Mouse (Mus musculus): ENCODE measurements around the gene Sall2. TPM values are rescaled to one million over a fixed set of nuclear protein-coding genes. Genes with fewer than 3 reads are reported as not detected.
"Not testable (repeated sequence)": the region's sequence is repeated elsewhere in the genome, so short reads cannot be mapped to it uniquely, and the experiment has no call there.

Sall2 gene
- polyA plus RNA-seq, 1 experiment: 23.3 TPM

- Histone ChIP-seq H3K4me1 (replicated peaks; ENCODE audit: control insufficient read depth, insufficient read depth, low read length) (no peaks in the 10 kb centered on the region), H3K4me3 (ENCODE audit: control insufficient read depth, insufficient read depth, low read length) (peak within 1 kb of the TSS; percentile 86), H3K36me3 (ENCODE audit: control insufficient read depth, insufficient read depth, low read length) (peaks cover 6% of the 10 kb centered on the region), H3K27me3 (ENCODE audit: control insufficient read depth, insufficient read depth, low read length) (no peaks in the 10 kb centered on the region), H3K27ac (ENCODE audit: control insufficient read depth, insufficient read depth, low read length) (peak within 1 kb of the TSS; percentile 59)
- under 1% methylated on average over 46 of the region's 46 CpGs for WGBS
- peak; percentile 88 for DNase-seq
- TF ChIP-seq CTCF (IDR thresholded peaks at IDR 0.05; ENCODE audit: borderline replicate concordance, control insufficient read depth, extremely low read depth, insufficient read depth, low read length, poor library complexity) (peak; percentile 15; the same call in 1 of the 2 replicates), POLR2A (IDR thresholded peaks at IDR 0.05; ENCODE audit: control insufficient read depth, extremely low read depth, insufficient read depth, low read length, poor library complexity) (no peak)
Observed at GRCm38 (mm10) chr14:52304644-52305271, 23.8 kb downstream of the Sall2 start, which contains the start of gene Mettl3. Mettl3 (minus strand) TSS chr14:52305128.

DNA sequence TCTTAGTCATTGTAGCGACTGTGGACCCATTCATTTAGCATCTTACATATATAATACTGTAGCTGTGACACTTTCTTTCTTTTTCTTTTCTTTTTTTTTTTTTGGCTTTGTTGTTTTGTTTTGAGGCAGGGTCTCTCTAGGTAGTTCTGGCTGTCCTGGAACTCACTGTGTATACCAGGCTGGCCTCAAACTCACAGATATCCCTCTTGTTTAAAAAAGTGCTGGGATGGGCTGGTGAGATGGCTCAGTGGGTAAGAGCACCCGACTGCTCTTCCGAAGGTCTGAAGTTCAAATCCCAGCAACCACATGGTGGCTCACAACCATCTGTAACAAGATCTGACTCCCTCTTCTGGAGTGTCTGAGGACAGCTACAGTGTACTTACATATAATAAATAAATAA lies 25.0 kb downstream of the Sall2 start:
- peaks cover 17% of the 10 kb centered on the region for H3K36me3 ChIP-seq (ENCODE audit: control insufficient read depth, insufficient read depth, low read length)
- H3K27ac ChIP-seq (ENCODE audit: control insufficient read depth, insufficient read depth, low read length); H3K4me1 ChIP-seq (replicated peaks; ENCODE audit: control insufficient read depth, insufficient read depth, low read length); H3K27me3 ChIP-seq (ENCODE audit: control insufficient read depth, insufficient read depth, low read length); DNase-seq; H3K4me3 ChIP-seq (ENCODE audit: control insufficient read depth, insufficient read depth, low read length): not testable (repeated sequence)
- WGBS: 95% methylated on average over 3 of the region's 3 CpGs

DNA sequence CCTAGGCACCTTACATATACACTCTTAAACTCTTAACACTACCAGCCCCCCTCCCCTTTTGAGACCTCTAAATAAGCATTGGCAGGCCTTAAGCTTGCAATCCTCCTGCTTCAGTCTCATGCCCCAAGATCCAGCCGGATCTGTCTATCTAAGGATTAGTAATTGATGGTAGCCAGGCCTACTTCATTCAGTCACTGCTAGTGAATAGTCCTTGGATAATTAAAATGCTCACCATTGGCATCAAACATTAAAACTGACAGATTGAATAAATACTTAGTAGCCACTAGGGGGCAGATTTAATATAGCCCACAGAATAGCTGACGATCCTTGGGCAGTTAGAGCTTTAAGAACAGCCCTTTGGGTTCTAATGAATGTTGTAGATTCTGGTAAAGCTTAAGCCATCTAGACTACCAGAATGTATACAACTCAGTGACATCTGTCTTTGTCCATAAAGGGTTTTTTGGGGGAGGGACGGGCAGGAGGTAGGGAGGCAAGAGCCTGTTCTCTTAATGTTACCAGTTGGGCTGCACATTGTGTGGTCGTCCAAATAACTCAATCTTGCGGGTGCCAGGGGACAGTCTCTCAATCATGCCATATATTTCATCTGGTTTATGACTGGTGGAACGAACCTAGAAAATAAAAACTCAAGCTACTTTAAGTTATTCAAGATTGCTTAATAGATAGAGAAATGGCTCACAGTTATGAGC lies 32.9 kb downstream of the Sall2 start:
- Histone ChIP-seq H3K36me3 (ENCODE audit: control insufficient read depth, insufficient read depth, low read length) (peaks cover 86% of the 10 kb centered on the region), H3K4me3 (ENCODE audit: control insufficient read depth, insufficient read depth, low read length) (no peak overlapping the region), H3K4me1 (replicated peaks; ENCODE audit: control insufficient read depth, insufficient read depth, low read length) (no peaks in the 10 kb centered on the region), H3K27me3 (ENCODE audit: control insufficient read depth, insufficient read depth, low read length) (no peaks in the 10 kb centered on the region), H3K27ac (ENCODE audit: control insufficient read depth, insufficient read depth, low read length) (no peak overlapping the region)
- DNase-seq: no peak
- TF ChIP-seq CTCF (IDR thresholded peaks at IDR 0.05; ENCODE audit: borderline replicate concordance, control insufficient read depth, extremely low read depth, insufficient read depth, low read length, poor library complexity) (no peak), POLR2A (IDR thresholded peaks at IDR 0.05; ENCODE audit: control insufficient read depth, extremely low read depth, insufficient read depth, low read length, poor library complexity) (no peak)
- 79% methylated on average over 6 of the region's 6 CpGs for WGBS

DNA sequence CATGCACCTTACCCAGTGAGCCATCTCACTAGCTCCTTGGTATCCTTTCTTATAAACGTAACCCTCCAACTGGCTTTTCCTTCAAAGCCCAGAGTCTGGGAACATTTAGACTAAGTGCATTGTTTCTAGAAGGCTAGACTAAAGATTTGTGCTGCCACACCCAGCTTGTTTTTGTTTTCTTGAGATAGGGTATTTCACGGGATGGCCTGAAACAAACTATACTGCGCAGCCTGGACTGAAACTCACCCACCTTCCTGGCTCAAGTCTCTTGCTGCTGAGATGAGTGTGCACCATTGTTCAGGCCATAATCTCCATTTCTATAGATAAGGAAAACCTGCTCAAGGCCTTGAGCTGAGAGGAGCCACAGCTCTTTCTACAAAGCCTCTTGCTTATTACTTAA lies 44.4 kb downstream of the Sall2 start:
- WGBS: 96% methylated on average over 3 of the region's 3 CpGs

DNA sequence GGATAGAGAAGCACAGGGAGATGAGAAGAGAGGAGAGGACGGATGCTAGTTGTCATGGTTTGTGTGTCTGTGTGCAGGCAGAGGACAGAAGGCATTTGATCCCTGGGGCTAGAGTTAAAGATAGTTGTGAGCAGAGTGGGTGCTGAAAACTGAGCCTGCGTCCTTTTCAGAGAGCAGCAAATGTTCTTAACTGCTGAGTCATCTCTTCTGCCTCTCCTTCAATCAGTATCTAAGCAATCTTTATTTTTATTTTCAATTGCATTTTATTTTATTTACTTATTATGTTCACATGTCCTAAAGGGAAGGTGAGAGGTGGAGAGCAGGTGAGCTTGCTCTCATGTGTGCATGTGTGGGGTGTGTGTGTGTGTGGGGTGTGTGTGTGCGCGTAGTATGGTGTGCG lies 44.9 kb downstream of the Sall2 start:
- peaks cover 24% of the 10 kb centered on the region for H3K36me3 ChIP-seq (ENCODE audit: control insufficient read depth, insufficient read depth, low read length)
- WGBS: 97% methylated on average over 5 of the region's 5 CpGs

More for the DNA sequence above, 44.4 kb downstream of the Sall2 start:
- Histone ChIP-seq H3K36me3 (ENCODE audit: control insufficient read depth, insufficient read depth, low read length) (peaks cover 24% of the 10 kb centered on the region), H3K27me3 (ENCODE audit: control insufficient read depth, insufficient read depth, low read length) (no peaks in the 10 kb centered on the region), H3K4me1 (replicated peaks; ENCODE audit: control insufficient read depth, insufficient read depth, low read length) (no peaks in the 10 kb centered on the region), H3K4me3 (ENCODE audit: control insufficient read depth, insufficient read depth, low read length) (no peak overlapping the region), H3K27ac (ENCODE audit: control insufficient read depth, insufficient read depth, low read length) (no peak overlapping the region)
- TF ChIP-seq CTCF (IDR thresholded peaks at IDR 0.05; ENCODE audit: borderline replicate concordance, control insufficient read depth, extremely low read depth, insufficient read depth, low read length, poor library complexity) (no peak), POLR2A (IDR thresholded peaks at IDR 0.05; ENCODE audit: control insufficient read depth, extremely low read depth, insufficient read depth, low read length, poor library complexity) (no peak)
- no peak for DNase-seq

GRCm38 (mm10) chr14:52279747-52280120 lies 48.8 kb downstream of the Sall2 start:
- peak overlapping the region; percentile 75 for H3K27ac ChIP-seq (ENCODE audit: control insufficient read depth, insufficient read depth, low read length)
- no peaks in the 10 kb centered on the region for H3K27me3 ChIP-seq (ENCODE audit: control insufficient read depth, insufficient read depth, low read length)
- peak overlapping the region; percentile 64 for H3K4me3 ChIP-seq (ENCODE audit: control insufficient read depth, insufficient read depth, low read length)
- no peaks in the 10 kb centered on the region for H3K36me3 ChIP-seq (ENCODE audit: control insufficient read depth, insufficient read depth, low read length)
- no peaks in the 10 kb centered on the region for H3K4me1 ChIP-seq (replicated peaks; ENCODE audit: control insufficient read depth, insufficient read depth, low read length)
- DNase-seq: no peak
- 1% methylated on average over 21 of the region's 21 CpGs for WGBS
- TF ChIP-seq CTCF (IDR thresholded peaks at IDR 0.05; ENCODE audit: borderline replicate concordance, control insufficient read depth, extremely low read depth, insufficient read depth, low read length, poor library complexity) (no peak), POLR2A (IDR thresholded peaks at IDR 0.05; ENCODE audit: control insufficient read depth, extremely low read depth, insufficient read depth, low read length, poor library complexity) (no peak)

More for the DNA sequence above, 44.9 kb downstream of the Sall2 start:
- Histone ChIP-seq H3K4me1 (replicated peaks; ENCODE audit: control insufficient read depth, insufficient read depth, low read length) (no peaks in the 10 kb centered on the region), H3K4me3 (ENCODE audit: control insufficient read depth, insufficient read depth, low read length) (no peak overlapping the region), H3K27ac (ENCODE audit: control insufficient read depth, insufficient read depth, low read length) (no peak overlapping the region), H3K27me3 (ENCODE audit: control insufficient read depth, insufficient read depth, low read length) (no peaks in the 10 kb centered on the region)
- no peak for DNase-seq
- TF ChIP-seq CTCF (IDR thresholded peaks at IDR 0.05; ENCODE audit: borderline replicate concordance, control insufficient read depth, extremely low read depth, insufficient read depth, low read length, poor library complexity) (no peak), POLR2A (IDR thresholded peaks at IDR 0.05; ENCODE audit: control insufficient read depth, extremely low read depth, insufficient read depth, low read length, poor library complexity) (no peak)

Measured in thymus, adult 2 months (tissue).